Mouse (Mus musculus) stomach, postnatal 0 days (tissue): ENCODE measurements around the gene Ldb3.

Experiments
- CTCF ChIP-seq: IDR thresholded peaks from 2 replicates; pipeline ENCODE4 v1.5.1; 2016; ENCODE audit warnings: antibody characterized with exemption, low read depth, mild to moderate bottlenecking, moderate library complexity
- EP300 ChIP-seq: optimal IDR thresholded peaks from 2 replicates; pipeline ENCODE3; 2016; ENCODE audit warnings: antibody characterized with exemption

GRCm38 (mm10) chr14:34615625-34616024 is 27.1 kb upstream of the Ldb3 start:
- TF ChIP-seq EP300 = no peak
- TF ChIP-seq CTCF = no peak
